Mouse (Mus musculus) left cerebral cortex, postnatal 4 days (tissue): ENCODE results near the gene Pibf1. TPM values are rescaled to one million over a fixed set of nuclear protein-coding genes. Genes with fewer than 3 reads are reported as not detected.
A peak's percentile ranks its signal among the peaks of the same experiment; 100 is the strongest.

Experiments used
- DNase-seq: peaks from one replicate; pipeline ENCODE4 v3.0.0-alpha.2; 2022
- intact Hi-C: fragments of 180-260 bp; cut with DNase I; formaldehyde crosslinking; loops from one replicate; pipeline ENCODE4 v1.15.1; 2025
- total RNA-seq, 2 experiments: library from RNA; stranded (reverse); gene quantifications; 2 replicates each; pipeline ENCODE4 v1.2.3; 2021

The Pibf1 gene
- total RNA-seq, 2 experiments from 2014 or later: 14.6 to 15.0 TPM

DNA sequence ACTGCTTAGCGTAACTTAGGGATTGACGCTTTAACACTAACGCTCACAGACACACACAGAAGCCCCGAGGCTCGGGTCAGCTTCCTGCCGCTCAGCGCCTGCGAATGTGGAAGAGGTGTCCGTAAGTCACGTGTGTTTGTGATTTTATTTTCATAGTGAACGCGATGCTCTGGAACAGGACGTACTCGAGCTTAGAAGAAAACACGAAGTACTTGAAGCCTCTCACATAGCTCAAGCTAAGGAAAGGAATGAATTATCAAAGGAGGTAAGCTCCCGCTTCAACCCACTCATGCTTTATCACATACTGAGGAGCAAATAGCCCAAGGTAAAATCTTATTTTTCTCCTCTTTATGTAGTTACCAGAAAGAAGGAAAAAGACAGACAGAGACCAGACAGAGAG lies 37.1 kb downstream of the Pibf1 start:
- intact Hi-C loops: no loop called here
- DNase-seq: no peak

DNA sequence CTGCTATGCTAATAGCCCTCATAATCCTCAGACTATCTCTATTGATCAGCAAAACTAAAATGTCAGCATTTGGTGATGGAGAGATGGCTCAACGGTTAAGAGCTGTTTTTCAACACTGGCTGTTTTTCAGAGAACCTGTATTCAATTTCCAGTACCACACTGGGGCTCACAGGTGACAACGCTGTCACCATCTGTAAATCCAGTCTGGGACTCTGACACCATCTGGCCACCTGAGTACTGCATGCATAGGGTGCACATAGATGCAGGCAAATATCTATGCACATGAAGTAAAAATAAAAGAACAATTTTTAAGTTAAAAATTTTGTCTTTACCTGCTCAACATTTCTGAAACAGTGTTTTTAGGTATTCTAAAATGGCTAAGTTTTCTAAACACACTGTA lies 40.8 kb downstream of the Pibf1 start:
- intact Hi-C loops: loop anchor here (10.0 kb wide), 1 partner anchor 155 kb away; the partner anchor contains the start of gene Klf5
- DNase-seq: no peak

DNA sequence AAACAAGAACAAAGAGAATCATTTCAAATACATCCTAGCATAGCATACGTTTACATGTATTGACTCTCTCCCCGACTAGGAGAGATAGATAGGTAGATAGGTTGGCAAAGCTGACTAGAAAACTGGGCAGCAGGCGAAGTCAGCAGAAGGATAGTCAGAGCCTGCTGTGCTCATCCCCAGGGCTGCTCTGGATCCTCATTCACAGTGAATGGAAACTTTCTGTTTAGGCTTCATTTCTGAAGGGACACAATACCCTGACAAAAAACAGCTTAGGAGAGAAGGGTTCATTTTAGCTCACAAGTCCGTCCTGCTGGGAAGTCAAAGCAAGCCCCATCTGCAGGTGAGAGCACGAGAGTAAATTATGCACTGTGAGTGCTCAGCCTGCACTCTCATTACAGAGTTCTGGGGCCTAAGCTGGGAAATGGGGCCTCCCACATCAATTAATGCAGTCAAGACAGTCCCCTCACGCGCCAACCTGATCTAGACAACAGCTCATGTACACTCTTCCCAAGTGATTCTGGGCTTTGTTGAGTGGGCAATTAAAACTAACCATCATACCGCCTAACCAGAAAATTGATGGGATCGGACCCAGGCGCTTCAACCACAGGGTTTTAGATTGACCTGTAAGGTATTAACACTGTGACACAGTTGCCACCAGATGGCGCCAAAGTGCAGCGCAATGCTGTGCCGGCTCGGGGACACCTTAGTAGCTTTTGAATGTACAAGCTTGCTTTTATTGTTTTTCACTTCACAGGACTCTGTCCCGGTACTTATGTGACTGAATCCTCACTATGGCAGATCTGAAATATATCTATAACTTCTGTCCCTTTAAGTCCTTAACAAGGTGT lies 42.8 kb downstream of the Pibf1 start:
- intact Hi-C loops: loop anchor here (2.0 to 10.0 kb wide), 2 partner anchors 153 to 753 kb away; partner anchors contain the start of gene Klf5

DNA sequence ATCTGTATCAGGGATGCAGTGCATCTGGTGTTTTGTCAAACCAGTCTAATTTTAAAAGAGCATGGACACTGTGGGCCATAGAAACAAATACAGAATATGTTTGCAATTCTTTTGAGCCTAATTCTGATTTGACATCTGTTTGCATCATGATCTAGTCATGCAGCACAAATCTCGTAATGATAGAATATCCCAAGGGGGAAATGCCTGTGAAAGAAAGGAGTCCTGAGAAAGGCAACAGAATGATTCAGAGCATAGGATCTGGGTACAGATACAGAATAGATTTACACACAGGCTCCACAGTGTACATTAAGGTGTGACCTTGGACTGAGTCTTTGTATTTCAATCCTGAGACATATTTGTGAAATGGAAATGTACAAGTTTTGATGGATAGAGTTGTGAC lies 47.6 kb downstream of the Pibf1 start:
- DNase-seq: no peak
- intact Hi-C loops: loop anchor here (10.0 kb wide), 1 partner anchor 148 kb away; the partner anchor contains the start of gene Klf5

More for the DNA sequence above, 42.8 kb downstream of the Pibf1 start:
- peak; percentile 88 for DNase-seq

DNA sequence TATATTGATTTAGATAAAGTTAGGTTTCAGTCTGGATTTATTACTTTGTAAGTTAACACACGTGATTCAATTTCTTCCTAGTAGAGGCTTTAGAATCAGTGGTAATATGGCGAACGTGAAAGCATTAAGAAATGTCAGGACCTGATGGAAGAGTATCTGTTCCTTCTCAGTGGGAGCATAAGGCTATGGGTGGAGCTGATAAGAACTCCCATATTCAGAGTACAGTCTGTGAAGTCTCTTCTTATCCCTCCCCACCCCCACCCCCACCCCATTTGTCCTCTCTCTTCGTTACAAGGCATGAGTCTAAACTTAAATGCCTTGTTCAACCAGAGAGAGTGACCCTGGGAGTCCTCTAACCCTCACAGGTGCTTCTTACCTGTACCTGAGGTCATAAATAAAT lies 53.5 kb downstream of the Pibf1 start:
- intact Hi-C loops: no loop called here
- no peak for DNase-seq

DNA sequence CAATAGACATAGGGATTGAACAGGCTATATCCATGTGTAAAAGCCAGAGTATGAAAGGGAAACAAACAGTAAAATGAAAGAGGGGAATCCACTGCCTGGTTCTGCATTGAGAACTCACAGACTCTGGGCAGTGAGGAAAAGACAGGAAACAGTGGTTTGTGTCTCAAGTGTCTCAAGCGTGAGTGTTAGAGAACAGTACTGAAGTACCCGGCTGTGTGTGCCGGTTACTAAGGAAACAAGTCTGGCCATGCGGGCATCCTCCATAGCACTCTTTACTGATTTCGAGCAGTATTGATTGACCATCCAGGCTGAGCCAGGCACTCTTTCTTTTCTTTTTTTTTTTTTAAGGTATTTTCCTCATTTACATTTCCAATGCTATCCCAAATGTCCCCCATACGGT lies 60.7 kb downstream of the Pibf1 start:
- intact Hi-C loops: no loop called here
- no peak for DNase-seq

DNA sequence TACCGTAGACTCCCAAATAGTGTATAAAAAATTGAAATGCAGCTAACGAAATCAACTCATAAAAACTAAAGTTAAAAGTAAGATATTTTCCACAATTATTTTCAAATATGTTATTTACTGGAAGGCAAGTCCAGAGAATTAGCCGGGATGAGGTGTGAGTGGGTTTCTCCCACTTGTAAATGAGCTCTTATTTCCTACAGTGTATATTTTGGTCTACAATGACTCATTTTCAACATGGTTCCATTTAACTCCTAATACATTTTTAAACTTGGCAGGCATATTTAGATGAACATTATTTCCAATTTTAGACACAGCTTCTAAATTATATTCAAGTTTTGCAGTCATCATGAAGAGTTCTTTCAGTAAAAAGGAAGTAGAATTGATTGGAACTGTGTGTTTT lies 63.8 kb downstream of the Pibf1 start:
- intact Hi-C loops: no loop called here
- DNase-seq: no peak

DNA sequence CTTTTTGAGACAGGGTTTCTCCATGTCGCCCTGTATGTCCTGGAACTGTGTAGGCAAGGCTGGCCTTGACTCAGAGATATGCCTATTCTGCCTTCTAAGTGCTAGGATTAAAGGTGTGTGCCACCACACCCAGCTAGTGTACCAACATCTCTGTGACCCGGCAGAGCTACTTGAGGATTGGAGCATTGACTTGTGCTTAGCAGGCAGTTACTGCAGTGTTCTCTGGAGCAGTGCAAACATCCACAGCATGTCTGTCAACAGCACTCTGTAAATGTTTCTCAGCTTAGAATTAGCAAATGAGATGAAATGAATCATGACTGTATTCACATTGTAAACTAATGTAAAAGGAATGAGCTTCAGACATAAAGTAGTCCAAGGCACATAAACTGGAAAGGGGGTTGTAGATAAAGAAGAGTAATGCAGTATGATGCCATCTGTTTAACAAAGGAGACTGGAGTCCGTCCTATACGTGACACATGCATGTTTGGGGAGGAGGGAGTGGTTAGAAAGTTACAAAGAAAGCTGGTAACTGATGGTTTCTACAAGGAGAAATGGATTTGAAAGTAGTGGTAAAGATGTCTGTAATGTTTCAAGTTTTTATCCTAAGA lies 75.0 kb downstream of the Pibf1 start:
- DNase-seq: no peak
- intact Hi-C loops: no loop called here

DNA sequence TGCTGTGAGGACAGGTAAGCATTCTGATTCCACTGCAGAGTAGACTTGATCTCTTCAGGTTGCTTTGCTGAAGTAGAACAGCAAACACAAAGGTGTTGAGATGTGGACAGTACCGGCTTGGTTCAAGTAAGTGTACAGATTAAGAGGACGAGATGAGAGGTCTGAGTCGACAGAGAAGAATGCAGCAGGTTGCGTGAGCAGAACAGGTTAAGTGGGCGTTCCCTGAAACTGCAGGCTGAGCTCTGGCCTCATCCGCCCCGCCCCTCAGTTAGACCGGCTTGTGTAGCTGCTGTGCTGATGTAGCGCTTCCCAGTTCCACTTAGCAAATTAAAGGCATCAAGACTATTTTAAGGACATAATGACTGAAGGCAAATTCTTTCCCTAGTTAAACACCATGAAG lies 77.3 kb downstream of the Pibf1 start:
- DNase-seq: no peak
- intact Hi-C loops: no loop called here

DNA sequence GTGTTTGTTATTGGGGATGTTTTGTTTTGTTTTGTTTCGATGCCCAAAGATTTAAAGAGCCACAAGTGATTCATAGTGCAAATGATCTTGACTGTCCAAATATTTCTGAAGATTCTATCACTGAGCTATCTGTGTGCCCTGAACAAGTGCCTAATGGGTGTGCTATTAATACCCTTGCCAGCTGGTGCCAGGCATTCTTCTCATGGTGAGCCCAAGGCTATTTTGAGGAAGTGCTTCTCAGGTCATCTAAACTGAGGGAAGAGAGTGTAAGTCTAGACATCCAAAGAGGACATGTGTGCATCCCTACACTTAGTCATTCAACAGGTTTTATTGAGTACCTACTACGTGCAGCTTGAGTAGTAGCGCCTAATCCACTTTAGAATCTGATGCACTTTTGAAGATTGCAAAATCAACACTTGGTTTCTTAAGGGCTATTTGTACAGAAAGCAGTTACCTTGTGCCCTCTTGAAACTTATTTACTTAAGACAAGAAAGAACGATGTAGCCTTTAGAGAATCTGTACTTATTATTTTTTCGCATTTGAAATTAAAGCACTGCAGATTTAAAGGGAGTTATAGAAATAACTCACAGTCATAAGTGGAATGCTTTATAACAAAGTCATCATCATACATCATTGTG lies 91.0 kb downstream of the Pibf1 start:
- intact Hi-C loops: no loop called here
- DNase-seq: no peak

DNA sequence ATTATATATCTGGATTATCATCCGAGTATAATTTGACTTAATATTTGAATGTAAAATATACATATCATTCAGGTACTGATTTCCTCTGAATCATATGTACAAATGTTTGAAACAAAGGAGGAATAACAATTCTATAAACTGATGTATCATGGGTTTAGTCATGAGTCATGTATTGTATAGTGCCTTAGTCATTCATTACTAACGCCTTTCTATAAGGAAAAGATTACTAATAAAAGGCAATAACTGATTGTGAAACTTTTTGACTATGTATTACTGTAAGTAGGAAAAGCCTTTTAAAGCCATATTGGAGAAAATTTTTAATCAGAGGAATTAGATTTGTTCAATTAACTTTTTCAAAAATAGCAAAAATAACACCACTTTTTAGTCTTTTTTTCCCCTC lies 106.6 kb downstream of the Pibf1 start:
- no peak for DNase-seq
- intact Hi-C loops: no loop called here

DNA sequence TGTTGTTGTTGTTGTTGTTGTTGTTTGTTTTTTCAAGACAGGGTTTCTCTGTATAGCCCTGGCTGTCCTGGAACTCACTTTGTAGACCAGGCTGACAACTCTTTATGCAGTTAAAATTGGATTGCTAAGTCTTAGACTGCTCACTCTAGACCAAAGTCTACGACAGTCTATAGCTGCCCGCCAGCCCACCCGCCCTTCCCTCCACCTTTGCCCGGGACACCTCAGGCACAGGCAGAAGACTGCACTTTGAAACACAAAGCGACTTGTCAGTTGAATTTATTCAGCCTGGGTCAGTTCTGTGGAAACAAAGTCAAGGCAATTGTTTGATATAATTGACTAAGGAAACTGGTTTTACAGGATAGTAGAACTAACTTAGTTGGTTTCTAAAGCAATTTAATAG lies 107.4 kb downstream of the Pibf1 start:
- DNase-seq: no peak
- intact Hi-C loops: no loop called here

DNA sequence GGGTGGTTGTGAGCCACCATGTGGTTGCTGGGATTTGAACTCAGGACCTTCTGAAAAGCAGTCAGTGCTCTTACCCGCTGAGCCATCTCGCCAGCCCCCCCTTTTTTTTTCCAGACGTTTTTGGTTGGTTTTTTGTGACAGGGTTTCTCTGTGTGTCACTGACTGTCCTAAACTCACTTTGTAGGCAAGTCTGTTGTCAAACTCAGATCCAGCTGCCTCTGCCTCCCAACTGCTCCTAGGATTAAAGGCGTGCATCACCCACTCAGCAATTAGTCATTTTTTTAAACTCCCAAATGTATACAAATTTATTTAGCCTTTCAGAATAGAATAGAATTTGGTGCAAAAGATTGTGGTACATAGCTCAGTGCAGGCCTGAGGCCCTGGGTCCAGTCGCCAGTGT lies 111.2 kb downstream of the Pibf1 start:
- no peak for DNase-seq
- intact Hi-C loops: no loop called here

DNA sequence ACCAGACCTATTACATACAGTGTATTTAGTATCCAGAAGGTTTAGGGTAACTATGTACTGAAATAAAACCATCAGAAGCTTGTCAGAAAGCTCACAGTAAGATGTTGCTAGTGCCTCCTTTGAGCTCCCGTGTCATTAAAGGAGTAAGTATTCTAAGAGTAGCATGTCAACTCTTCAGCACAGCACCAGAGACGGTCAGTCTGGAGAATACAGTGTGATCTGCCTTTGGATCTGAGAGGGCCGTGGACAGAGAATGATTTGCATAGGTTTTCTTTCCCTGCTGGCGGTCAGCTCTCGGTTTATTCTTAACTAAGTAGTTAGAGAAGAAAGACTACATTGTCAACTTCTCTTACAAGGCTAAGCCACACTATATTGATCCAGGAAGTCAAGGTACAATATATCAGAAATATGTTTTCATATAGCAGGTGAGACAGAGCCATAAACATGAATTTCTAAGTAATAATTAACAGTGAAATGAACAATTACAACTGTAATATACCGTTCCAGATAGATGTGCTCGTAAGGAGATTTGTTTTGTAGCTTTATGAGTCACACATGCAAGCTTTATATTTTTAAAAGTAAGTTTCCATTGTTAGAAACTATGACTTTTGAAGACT lies 119.3 kb downstream of the Pibf1 start:
- intact Hi-C loops: no loop called here
- DNase-seq: no peak

DNA sequence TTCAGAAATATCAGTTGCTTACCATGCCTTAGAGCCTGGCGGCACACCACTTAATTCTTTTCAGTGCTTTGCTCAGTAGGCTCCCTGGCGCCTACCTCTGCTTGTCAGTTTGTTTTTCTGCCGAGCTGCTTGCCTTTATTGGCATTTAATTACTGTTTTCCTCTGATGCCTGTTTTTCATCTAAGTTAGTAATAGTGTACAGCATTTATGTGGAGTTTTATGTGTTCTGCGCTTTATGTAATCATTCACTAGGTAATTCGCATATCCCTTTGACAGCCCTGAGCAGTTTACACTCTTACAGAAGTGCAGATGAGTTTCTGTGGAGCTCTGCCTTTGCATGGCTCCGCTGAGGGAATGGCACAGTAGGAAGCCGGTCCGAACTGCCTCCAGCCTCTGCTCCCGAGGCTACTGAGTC lies 120.5 kb downstream of the Pibf1 start:
- intact Hi-C loops: no loop called here
- no peak for DNase-seq

DNA sequence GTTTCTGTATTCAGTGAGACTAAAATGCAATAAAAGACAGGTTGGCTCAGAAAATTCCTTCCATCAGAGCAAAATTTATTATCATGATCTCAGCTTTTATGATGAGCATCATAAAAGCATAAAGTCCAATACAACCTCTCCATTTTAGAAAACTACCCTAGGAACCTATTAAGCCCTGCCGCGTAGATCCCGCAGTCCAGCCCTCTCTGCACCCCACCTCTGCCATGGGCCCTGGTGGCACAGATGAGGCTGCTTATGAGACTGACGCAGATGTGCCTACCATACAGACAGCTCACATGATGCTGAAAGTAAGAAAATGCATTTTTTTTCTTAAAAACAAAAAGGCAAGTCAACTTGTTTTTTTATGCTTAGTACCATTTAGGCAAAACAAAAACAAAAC lies 126.7 kb downstream of the Pibf1 start:
- no peak for DNase-seq
- intact Hi-C loops: no loop called here

DNA sequence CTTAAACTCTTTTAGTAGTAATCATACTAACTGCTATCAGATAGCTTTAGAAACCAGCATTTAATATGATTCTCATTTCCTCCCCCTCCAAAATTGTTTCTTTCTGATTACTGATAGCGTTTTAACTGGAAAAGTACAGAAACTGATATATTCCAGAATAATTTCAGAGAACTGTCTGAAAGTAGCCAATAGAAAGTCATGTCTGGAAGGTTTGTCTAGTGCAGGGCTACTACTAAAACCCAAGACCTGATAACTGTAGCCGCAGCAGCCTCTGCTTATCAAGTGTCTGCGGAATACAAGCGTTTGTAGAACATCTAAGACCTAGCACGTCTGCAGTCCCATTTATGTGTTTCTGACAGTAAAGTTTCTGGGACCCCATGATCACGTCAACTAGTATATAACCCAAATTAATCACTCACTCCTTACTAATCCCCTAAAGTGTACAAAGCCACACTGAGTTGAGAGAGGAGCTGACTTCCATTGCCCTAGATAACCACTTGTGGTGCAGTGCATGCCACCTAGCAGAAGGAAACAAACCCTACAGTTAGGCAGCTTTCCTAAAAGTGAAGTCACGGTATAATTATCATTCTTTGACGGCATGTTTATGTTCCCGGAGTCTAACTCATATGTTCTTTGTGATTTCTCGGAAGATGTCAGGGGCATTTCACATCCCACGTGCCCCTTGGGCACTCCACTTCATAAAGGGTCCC lies 130.0 kb downstream of the Pibf1 start:
- intact Hi-C loops: no loop called here
- no peak for DNase-seq

DNA sequence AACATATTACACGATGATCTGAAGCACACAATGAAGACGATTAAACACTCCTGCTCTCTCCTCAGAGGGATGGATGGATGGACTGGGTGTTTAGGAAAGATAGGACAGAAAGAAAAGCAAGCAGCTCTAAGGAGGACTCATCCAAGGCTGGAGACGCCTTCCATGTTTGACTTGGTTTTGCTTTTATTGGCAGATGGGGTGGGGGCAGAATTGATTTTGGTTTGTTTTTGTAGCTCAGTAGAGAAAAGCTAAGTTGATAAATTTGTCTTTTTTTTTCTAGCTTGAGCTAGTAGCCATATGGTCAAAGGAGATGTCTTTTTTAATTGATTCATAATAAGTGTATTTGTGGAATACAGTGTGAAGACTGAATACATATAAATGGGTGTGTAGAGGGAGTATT lies 133.8 kb downstream of the Pibf1 start:
- intact Hi-C loops: no loop called here
- DNase-seq: no peak

DNA sequence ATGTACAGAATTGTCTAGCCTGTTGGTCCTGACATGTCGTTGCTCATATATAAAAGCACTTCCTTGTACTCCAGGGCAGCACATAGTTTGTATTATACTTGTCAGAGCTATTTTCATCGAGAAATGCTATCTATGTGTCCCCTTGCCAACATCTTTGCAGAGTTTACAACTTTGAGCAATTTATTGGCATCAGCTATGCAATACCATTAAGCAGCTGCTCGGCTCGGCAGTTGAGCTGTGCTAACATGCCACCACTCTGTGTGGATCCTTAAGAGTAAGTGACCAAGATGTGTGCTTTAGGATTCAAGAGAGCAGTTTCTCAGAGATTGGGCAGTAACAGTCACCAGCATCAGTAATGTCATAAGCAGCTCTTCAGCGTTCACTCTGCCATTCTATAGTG lies 137.9 kb downstream of the Pibf1 start:
- no peak for DNase-seq
- intact Hi-C loops: no loop called here

DNA sequence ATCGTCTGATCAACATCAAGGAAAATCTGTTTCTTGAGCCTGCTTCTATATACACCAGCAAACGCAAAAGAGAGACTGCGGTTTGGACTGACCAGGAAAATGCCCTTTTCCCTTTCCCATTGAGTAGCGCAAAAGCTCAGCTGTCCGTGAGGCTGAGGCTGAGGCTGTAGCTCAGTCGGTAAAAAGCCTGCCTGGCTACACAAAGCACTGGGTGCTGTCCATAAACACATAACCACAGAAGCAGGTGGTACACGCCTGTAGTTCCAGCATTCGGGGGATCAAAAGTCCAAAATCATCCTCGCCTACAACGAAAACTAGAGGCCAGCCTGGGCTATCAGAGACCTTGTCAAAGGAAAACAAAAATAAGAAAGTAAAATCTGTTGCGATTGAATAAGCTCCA lies 141.3 kb downstream of the Pibf1 start:
- DNase-seq: no peak
- intact Hi-C loops: no loop called here

DNA sequence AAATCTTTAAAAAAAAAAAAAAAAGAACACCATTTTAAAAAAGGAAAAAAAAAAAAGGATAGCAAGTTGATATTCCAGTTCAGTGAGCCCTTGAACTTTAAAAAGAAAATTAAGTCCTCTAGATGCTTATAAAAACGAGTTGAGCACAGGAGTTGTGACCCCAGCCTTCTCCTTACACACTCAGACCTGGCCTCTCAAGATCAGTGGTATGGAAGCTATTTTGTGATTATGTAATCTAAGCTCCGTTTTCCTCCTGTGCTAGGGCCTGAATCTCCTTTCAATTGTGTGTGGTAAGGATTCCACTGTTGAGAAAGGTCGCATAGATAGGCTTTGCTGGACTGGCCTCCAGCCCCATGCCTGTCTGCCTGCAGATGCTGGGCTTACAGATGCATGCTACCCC lies 145.3 kb downstream of the Pibf1 start:
- intact Hi-C loops: no loop called here
- DNase-seq: no peak
